Mouse (Mus musculus): ENCODE measurements around the gene Pomt1. TPM values are rescaled to one million over a fixed set of nuclear protein-coding genes. Genes with fewer than 3 reads are reported as not detected.
"Not testable (repeated sequence)": the region's sequence is repeated elsewhere in the genome, so short reads cannot be mapped to it uniquely, and the experiment has no call there.

Pomt1 gene
- polyA plus RNA-seq, 1 experiment from 2014 or later = 29.9 TPM

- Histone ChIP-seq H3K4me1 (peaks cover 28% of the 10 kb centered on the region), H3K4me2 (replicated peaks) (no peak overlapping the region; the same call in 1 of the 2 replicates), H3K9me3 (no peaks in the 10 kb centered on the region), H3K27me3 (no peaks in the 10 kb centered on the region), H3K9ac (replicated peaks) (0 out of 2 replicates have a peak overlapping the region, but pooled peaks have one; percentile 94), H3K4me3 (no peak overlapping the region), H3K36me3 (peaks cover 21% of the 10 kb centered on the region), H3K27ac (replicated peaks) (no peak overlapping the region)
- no peak for ATAC-seq (replicated peaks)
These were observed 53.2 kb downstream of the Pomt1 start for GRCm38 (mm10) chr2:32289578-32289977.

DNA sequence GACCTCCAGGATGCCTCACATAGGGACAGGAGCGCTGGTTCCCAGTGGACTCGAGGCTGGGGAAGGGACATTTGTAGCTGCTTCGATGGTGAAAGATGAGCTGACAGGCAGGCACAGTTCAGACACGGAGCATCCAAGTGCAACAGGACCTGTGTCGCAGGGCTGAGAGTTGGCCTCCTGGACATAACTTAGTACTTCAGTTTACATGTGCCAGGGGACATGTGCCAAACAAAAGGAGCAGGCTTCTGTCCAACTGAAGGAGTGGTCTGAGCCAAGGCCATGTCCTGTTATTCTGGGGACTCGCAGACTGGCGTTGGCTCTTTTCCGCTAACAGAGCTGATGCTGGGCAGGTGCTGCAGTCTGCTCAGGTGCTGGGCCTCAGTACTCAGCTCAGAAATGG lies 58.0 kb downstream of the Pomt1 start:
- no peak overlapping the region for H3K4me2 ChIP-seq (replicated peaks)
- no peak for ATAC-seq (replicated peaks)
- H3K4me1 ChIP-seq = peaks cover 2% of the 10 kb centered on the region
- 80% methylated on average over 8 of the region's 8 CpGs for WGBS
- no peak overlapping the region for H3K9ac ChIP-seq (replicated peaks)
- H3K4me3 ChIP-seq = no peak overlapping the region
- H3K36me3 ChIP-seq = peaks cover 41% of the 10 kb centered on the region
- H3K9me3 ChIP-seq = no peaks in the 10 kb centered on the region
- H3K27me3 ChIP-seq = no peaks in the 10 kb centered on the region
- H3K27ac ChIP-seq (replicated peaks) = no peak overlapping the region

GRCm38 (mm10) chr2:32295285-32295684 lies 58.9 kb downstream of the Pomt1 start:
- no peaks in the 10 kb centered on the region for H3K9me3 ChIP-seq
- H3K4me2 ChIP-seq (replicated peaks) = no peak overlapping the region
- no peak overlapping the region for H3K27ac ChIP-seq (replicated peaks)
- H3K36me3 ChIP-seq = peaks cover 51% of the 10 kb centered on the region
- no peaks in the 10 kb centered on the region for H3K4me1 ChIP-seq
- no peak for ATAC-seq (replicated peaks)
- no peak overlapping the region for H3K4me3 ChIP-seq
- H3K9ac ChIP-seq (replicated peaks) = no peak overlapping the region
- no peaks in the 10 kb centered on the region for H3K27me3 ChIP-seq
- WGBS = 80% methylated on average over 3 of the region's 3 CpGs

DNA sequence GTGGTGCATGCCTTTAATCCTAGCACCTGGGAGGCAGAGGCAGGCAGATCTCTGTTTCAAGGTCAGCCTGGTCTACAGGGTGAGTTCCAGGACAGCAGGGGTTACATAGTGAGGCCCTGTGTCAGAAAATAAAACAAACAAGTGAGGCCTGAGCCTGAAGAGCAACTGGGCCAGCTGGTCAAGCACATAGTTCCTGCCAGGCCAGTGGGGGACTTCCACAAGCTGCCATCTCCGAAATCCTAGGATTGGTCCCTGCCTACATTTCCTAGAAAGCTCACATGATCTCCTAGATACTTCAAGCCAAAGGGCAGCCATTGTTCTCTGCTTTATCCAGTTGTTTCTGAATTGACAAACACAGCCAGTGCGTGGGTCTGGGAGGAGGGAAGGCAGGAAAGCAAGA lies 59.5 kb downstream of the Pomt1 start:
- not testable (repeated sequence) for ATAC-seq (replicated peaks); H3K4me3 ChIP-seq; H3K4me1 ChIP-seq; H3K27ac ChIP-seq (replicated peaks); H3K9ac ChIP-seq (replicated peaks); H3K27me3 ChIP-seq; H3K4me2 ChIP-seq (replicated peaks); H3K9me3 ChIP-seq
- WGBS = 89% methylated on average over 2 of the region's 2 CpGs
- H3K36me3 ChIP-seq = peaks cover 53% of the 10 kb centered on the region

DNA sequence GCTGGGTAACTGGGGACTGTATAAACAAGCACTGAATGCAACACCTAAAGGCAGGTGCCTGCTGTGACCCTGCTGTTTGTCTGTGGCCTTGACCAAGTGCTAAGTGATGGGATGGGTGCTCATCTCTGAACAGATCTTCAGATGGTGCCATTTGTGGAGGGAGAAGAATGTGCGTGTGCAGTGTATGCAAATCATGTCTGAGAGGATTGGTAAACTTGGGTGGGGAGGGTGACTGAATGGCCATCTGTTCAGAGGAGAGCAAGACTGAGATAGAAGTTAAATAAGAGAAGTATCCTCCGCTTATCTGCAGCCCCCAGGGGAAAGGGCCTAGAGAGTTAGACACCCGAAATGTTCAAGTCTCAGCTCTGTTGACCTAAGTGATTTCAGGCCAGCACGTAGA lies 63.1 kb downstream of the Pomt1 start:
- no peak overlapping the region for H3K9ac ChIP-seq (replicated peaks)
- H3K27ac ChIP-seq (replicated peaks) = no peak overlapping the region
- 94% methylated on average over 4 of the region's 4 CpGs for WGBS
- ATAC-seq (replicated peaks) = no peak
- H3K36me3 ChIP-seq = peaks cover 77% of the 10 kb centered on the region
- H3K9me3 ChIP-seq = no peaks in the 10 kb centered on the region
- no peaks in the 10 kb centered on the region for H3K4me1 ChIP-seq
- H3K4me3 ChIP-seq = no peak overlapping the region
- H3K4me2 ChIP-seq (replicated peaks) = no peak overlapping the region
- no peaks in the 10 kb centered on the region for H3K27me3 ChIP-seq

DNA sequence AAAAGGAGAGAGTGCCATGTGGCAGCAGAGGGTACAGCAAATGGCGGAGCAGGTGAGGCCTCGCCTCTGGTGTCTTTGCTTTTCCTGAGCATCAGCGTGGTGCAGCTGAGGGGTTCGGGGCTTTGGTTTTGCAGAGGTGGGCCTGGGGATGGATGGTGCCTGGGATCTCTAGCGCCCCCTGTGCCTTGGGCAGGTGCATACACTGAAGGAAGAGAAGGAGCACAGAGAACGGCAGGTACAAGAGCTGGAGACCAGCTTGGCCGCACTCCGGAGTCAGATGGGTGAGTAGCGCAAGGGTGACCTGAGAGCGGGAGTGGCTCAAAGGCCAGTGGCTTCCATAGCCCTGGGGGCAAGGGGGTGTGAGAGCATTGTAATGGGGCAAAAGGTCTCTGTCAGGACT lies 66.6 kb downstream of the Pomt1 start:
- no peak overlapping the region for H3K27ac ChIP-seq (replicated peaks)
- H3K9ac ChIP-seq (replicated peaks) = no peak overlapping the region
- H3K4me3 ChIP-seq = no peak overlapping the region
- H3K36me3 ChIP-seq = peaks cover 89% of the 10 kb centered on the region
- no peak for ATAC-seq (replicated peaks)
- no peak overlapping the region for H3K4me2 ChIP-seq (replicated peaks)
- 95% methylated on average over 10 of the region's 10 CpGs for WGBS
- no peaks in the 10 kb centered on the region for H3K27me3 ChIP-seq
- H3K9me3 ChIP-seq = no peaks in the 10 kb centered on the region
- H3K4me1 ChIP-seq = no peaks in the 10 kb centered on the region

- 53% methylated on average over 8 of the region's 8 CpGs for WGBS
- no peak overlapping the region for H3K27ac ChIP-seq (replicated peaks)
- H3K27me3 ChIP-seq = no peaks in the 10 kb centered on the region
- H3K9me3 ChIP-seq = no peaks in the 10 kb centered on the region
- H3K4me2 ChIP-seq (replicated peaks) = no peak overlapping the region
- ATAC-seq (replicated peaks) = 0 out of 2 replicates have a peak, but pooled peaks have one; percentile 21
- no peaks in the 10 kb centered on the region for H3K4me1 ChIP-seq
- no peak overlapping the region for H3K4me3 ChIP-seq
- H3K36me3 ChIP-seq = peaks cover 87% of the 10 kb centered on the region
- no peak overlapping the region for H3K9ac ChIP-seq (replicated peaks)
These were observed 67.9 kb downstream of the Pomt1 start for GRCm38 (mm10) chr2:32304145-32304832.

Other genes with a start within 250 kb of the Pomt1 start
- 0.46 and 0.54 TPM in 2 replicates for gene Fam78a, start 151.7 kb upstream of the Pomt1 start, polyA plus RNA-seq (2015; fragmentation: Nextera tagmentation; extraction: Ambion mirVana)
- 16.4 and 17.0 TPM in 2 replicates for gene Plpp7, start 141.1 kb upstream of the Pomt1 start, polyA plus RNA-seq (2015; fragmentation: Nextera tagmentation; extraction: Ambion mirVana)
- 76.2 and 88.8 TPM in 2 replicates for gene Prrc2b, start 85.5 kb upstream of the Pomt1 start, polyA plus RNA-seq (2015; fragmentation: Nextera tagmentation; extraction: Ambion mirVana)
- 91.5 and 95.3 TPM in 2 replicates for gene Uck1, start 23.6 kb downstream of the Pomt1 start, polyA plus RNA-seq (2015; fragmentation: Nextera tagmentation; extraction: Ambion mirVana)
- 24.7 and 27.4 TPM in 2 replicates for gene Golga2, start 50.8 kb downstream of the Pomt1 start, polyA plus RNA-seq (2015; fragmentation: Nextera tagmentation; extraction: Ambion mirVana)
- gene Swi5, start 51.5 kb downstream of the Pomt1 start, polyA plus RNA-seq (2015; fragmentation: Nextera tagmentation; extraction: Ambion mirVana) = 369 and 379 TPM in 2 replicates
- 54.0 and 55.3 TPM in 2 replicates for gene Ciz1, start 115.7 kb downstream of the Pomt1 start, polyA plus RNA-seq (2015; fragmentation: Nextera tagmentation; extraction: Ambion mirVana)
- gene Dnm1, start 116.7 kb downstream of the Pomt1 start, polyA plus RNA-seq (2015; fragmentation: Nextera tagmentation; extraction: Ambion mirVana) = 23.7 and 29.1 TPM in 2 replicates
- gene 1110008P14Rik, start 145.3 kb downstream of the Pomt1 start, polyA plus RNA-seq (2015; fragmentation: Nextera tagmentation; extraction: Ambion mirVana) = 79.5 and 80.9 TPM in 2 replicates
- gene Lcn2, start 151.7 kb downstream of the Pomt1 start, polyA plus RNA-seq (2015; fragmentation: Nextera tagmentation; extraction: Ambion mirVana) = 0.51 and 0.63 TPM in 2 replicates
- 39.9 and 40.3 TPM in 2 replicates for gene Ptges2, start 159.3 kb downstream of the Pomt1 start, polyA plus RNA-seq (2015; fragmentation: Nextera tagmentation; extraction: Ambion mirVana)
- gene Naif1, start 213.9 kb downstream of the Pomt1 start, polyA plus RNA-seq (2015; fragmentation: Nextera tagmentation; extraction: Ambion mirVana) = 6.3 and 7.0 TPM in 2 replicates
- 46.4 and 48.2 TPM in 2 replicates for gene Slc25a25, start 214.9 kb downstream of the Pomt1 start, polyA plus RNA-seq (2015; fragmentation: Nextera tagmentation; extraction: Ambion mirVana)

Measured in forebrain, embryonic 15.5 days (tissue).